Mouse (Mus musculus) adrenal gland, adult 18-20 months (tissue): Measurements from ENCODE around the gene S1pr3. TPM values are rescaled to one million over a fixed set of nuclear protein-coding genes. Genes with fewer than 3 reads are reported as not detected.

Experiments
- DNase-seq, 2 experiments: peaks; one replicate each; pipeline ENCODE4 v3.0.0; 2021 to 2022; ENCODE audit warnings: low spot score in 2 of 2
- total RNA-seq, 2 experiments: library from RNA; stranded (reverse); gene quantifications; 1 replicate in 1 of 2; 2 replicates in 1 of 2; pipeline ENCODE4 v1.2.3; 2021

S1pr3 gene
- total RNA-seq, 2 experiments from 2014 or later = 9.7 to 14.1 TPM

- no peak for DNase-seq
Observed at GRCm38 (mm10) chr13:51404566-51404965, 3.9 kb upstream of the S1pr3 start.

DNA sequence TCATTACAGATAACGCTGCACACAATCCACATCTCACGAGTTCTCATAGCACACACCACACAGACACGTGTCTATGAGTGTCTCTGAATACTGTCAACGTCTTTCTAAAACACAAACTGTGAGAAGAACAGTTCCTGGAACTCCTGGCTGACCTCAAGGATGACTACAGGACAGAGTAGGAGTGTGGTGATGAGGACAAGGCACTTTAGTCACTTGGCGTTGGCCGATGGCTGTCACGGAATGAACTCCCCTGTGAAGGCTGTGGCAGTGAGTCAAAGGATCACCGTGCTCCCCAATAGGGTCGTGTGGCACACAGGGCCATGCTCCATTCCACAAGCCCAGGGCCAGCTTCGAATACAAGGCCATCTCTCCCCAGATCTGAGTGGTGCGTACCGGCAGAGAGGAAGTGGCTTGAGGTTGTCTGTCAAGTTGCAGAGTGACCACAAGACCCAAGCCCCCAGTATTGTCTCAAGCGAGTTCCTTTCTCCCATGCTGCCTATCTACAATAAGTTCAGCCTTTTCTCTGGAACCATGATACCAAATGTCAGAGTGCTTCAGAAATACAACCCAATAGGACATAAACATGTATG is 2.6 kb upstream of the S1pr3 start:
- DNase-seq = no peak

GRCm38 (mm10) chr13:51407541-51408217 is 760 bp upstream of the S1pr3 start:
- no peak for DNase-seq

- DNase-seq = no peak
Observed at GRCm38 (mm10) chr13:51409936-51410481, 1.6 kb downstream of the S1pr3 start.

GRCm38 (mm10) chr13:51411243-51411642 is 2.8 kb downstream of the S1pr3 start:
- DNase-seq = no peak

DNA sequence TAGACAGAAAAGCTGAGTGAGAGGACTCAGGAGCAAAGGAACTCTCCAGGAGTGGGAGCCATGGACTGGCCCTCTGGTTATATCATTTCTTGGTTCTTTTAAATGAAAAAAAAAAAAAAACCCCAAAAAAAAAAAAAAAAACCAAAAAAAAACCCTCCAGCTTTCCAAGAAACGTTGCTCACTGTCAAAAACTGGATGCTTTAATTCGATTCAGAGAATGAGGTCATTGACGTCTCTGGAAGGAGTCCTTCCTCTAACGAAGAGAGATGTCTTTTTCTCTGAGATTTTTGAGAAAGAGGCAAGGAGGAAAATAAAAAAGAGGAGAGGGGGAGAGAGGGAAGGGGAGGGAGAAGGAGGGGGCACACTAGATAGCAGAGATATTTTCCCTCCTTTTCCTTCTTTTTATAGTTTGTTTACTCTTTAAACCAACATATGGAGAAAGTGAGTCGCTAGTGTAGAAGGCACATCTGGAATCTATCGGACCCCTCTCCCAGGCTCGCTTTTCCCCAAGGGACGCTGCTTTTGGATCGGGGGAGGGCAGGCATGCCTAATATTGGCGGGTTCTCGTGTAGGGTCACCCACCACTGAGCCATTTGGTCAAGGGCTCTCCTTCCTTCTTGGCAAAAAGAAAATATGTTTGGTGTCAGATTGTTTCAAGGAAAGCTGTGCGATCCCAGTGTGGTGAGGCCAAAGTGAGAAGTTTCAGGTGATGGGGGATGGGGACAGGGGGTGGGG is 3.4 kb downstream of the S1pr3 start:
- no peak for DNase-seq

- DNase-seq = no peak
Observed at GRCm38 (mm10) chr13:51413461-51413860, 5.0 kb downstream of the S1pr3 start.

- DNase-seq = no peak
Observed at GRCm38 (mm10) chr13:51416727-51417126, 8.3 kb downstream of the S1pr3 start.

DNA sequence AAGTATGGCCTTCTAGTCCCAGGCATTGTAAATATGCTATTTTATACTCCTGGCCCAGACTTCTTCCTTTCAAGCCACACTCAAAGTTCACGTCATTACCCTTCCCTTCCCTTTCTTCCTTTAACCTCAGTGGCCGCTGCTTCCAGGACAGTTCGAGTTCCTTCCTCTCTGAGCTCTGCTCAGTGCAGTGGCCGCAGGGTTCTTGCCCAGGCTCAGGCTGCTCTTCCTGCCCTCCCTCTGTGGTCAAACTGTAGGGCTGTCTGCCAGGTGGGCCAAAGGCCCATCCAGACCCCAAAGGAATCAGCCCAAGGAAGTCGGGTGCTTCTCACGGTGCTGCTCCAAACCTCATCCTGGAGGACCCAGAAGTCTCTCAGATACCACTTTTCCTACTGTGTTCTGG is 9.4 kb downstream of the S1pr3 start:
- no peak for DNase-seq

GRCm38 (mm10) chr13:51418268-51418941 is 10.0 kb downstream of the S1pr3 start:
- DNase-seq = peak; percentile 96

DNA sequence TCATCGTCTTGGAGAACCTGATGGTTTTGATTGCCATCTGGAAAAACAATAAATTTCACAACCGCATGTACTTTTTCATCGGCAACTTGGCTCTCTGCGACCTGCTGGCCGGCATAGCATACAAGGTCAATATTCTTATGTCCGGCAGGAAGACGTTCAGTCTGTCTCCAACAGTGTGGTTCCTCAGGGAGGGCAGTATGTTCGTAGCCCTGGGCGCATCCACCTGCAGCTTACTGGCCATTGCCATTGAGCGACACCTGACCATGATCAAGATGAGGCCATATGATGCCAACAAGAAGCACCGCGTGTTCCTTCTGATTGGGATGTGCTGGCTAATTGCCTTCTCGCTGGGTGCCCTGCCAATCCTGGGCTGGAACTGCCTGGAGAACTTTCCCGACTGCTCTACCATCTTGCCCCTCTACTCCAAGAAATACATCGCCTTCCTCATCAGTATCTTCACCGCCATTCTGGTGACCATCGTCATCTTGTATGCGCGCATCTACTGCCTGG is 10.6 kb downstream of the S1pr3 start:
- DNase-seq = no peak

- no peak for DNase-seq
Observed at GRCm38 (mm10) chr13:51419501-51419900, 11.1 kb downstream of the S1pr3 start.

DNA sequence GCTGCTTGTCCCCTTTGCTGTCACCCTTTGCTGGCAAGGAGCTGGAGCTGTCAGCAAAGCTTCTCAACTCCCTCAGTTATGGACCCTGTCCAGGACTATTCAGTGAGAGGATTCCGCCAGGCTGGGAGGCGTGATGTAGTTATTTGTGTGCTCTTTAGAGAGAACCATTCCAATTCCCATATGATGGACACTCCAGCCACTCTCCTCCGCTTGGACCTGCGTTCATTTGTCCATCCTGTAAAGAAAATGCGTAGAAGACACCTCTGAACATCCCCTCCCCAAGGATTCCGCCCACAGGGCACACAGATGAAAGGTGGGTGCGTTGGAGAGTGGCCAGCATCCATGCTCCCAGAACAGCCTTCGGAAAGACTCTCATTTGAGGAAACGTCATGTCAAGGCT is 12.4 kb downstream of the S1pr3 start:
- DNase-seq = no peak

- no peak for DNase-seq
Observed at GRCm38 (mm10) chr13:51423647-51424046, 15.2 kb downstream of the S1pr3 start.

DNA sequence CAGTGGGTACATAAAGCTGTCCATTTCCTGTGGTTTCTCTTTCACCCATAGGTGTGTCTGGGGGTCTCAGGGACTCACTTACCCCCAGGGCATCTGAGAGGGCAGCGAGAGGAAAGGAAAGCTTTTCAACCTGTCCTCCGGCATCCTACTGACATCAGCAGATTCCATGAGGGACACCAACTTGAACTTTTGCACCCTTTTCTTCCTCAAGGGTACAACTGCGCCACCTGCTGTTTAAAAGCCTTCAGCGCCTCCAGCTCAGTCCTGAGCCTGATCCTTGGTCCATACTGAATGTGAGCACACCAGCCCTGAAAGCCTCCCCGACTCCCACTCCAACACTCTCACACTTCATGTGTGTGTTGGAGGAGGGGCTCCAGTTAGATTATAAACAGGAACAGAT is 16.2 kb downstream of the S1pr3 start:
- peak; percentile 74 to 77 for DNase-seq

DNA sequence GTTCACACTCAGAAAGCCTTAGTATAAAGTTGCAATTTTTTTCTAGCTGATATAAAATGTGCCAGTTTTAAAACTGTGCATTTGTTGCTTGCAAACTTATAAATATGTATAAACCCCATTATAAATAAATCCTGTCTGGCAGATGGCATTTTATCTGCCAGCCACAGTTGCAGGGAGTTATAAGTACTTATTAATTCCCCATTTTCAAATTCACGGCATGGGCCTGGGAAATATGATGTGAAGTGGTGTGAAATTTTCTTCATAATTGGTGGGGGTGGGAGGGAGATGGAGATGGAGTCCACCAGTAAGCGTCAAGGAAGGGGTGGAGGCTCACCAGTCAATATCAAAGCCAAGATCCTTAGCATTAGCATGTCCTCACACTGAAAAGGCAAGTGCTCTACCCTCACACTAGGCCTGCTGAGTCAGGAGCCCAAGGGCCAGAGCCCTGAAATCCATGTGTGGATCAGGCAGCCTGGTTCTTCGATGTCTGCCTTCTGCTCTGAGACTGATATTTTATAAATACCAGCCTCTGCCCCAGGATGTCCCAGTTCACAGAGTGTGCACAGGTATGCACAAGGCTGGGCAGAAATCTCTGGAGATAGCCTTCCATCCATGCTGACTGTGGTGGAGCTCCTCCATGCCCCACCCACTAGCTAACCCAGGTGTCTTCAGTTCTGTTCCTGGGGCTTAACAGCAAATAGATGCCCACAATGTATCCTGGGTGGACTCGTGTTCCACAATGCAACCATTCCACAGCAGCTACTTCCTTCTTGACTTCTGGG is 17.4 kb downstream of the S1pr3 start:
- no peak for DNase-seq

DNA sequence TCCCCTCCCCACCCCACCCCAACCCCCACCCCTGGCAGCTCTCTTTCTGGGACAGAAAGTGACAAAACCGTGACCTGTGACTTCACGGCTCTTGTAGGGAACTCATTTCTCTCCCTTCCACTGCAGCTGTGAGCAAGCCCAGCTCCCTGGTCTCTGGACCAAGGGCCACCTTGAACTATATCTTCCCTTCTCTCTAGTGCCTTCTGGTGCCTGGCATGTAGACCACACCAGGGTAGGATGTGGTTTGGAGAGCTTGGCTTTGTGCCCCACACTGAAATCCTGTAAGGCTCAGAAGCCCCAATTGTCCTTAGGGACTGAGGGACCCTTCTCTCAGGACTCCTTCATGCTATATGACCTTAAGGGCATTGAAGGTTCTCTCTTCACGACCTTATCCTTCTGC is 24.9 kb downstream of the S1pr3 start:
- DNase-seq = no peak

DNA sequence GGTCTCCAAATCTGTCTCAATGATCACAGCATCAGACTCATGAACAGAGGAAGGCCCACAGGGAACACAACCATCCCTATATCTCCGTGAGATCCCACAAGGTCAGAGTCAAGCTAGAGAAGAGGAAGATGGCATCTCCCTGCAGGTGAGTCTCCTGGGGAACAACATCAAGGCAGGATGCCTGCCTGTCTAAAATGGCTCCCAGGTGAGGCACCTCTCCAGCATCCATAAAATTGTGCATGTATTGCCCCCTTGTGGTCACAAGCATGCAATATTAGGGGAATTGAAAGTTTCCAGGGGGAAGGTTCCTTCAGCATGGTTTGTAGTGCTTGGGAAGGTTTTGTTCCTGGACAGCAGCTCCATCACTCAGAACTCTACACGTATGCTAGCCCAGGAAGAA is 26.0 kb downstream of the S1pr3 start:
- no peak for DNase-seq

DNA sequence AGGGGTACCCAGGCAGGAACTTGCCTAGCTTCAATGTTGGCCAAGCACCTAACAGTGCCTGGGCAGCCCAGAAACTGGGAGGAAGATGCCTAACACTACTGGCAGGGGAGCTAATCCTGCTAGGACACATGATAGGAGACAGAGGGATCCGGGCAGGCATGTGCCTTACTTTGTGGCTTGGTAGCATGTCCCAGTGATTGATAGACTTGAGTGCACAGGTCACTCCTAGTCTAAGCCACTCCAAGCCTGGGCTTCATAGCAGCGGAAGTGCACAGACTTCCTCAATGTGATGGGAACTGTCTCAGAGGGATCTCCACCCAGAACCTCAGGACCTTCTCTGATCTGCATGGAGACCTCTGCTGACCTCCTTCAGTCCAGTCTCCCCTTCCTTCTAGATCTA is 26.7 kb downstream of the S1pr3 start:
- DNase-seq = no peak
